Mouse (Mus musculus): ENCODE measurements at regions not wholly inside any gene's neighbourhood (a gene's known extent, or its start where the extent isn't known, plus 50 kb on each side); places are given as distances from the start of the nearest gene placed in this dataset.
A peak's percentile ranks its signal among the peaks of the same experiment; 100 is the strongest.

DNA sequence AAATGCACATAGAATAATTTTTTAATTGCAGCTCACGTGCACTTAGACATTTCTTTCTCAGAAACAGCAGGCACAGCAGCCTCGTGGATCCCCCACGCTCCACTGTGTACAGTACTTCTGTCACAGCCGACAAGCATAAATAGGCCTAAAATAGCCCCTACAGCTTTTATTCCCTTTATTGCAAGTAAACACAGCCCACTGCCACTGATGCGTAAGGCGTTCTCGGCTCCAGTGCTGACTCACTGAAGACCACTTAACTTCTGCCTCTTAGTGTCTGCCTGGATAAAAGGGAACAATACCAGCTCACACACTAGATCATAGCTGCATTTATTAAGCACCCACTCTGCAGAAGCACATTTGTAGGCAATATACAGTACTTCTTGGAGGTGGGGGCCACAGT lies 60.5 kb upstream of the Actbl2 start:
- Histone ChIP-seq H3K27me3 (no peaks in the 10 kb centered on the region), H3K36me3 (no peaks in the 10 kb centered on the region), H3K4me1 (peaks cover 6% of the 10 kb centered on the region), H3K9me3 (no peaks in the 10 kb centered on the region), H3K27ac (no peak overlapping the region), H3K4me3 (no peak overlapping the region), H3K9ac (no peak overlapping the region), H3K4me2 (no peak overlapping the region)
- no peak for ATAC-seq (ENCODE audit: insufficient number of reproducible peaks, insufficient read depth, low FRiP score, low TSS enrichment, low read depth)
- 75% methylated on average over 7 of the region's 7 CpGs for WGBS

DNA sequence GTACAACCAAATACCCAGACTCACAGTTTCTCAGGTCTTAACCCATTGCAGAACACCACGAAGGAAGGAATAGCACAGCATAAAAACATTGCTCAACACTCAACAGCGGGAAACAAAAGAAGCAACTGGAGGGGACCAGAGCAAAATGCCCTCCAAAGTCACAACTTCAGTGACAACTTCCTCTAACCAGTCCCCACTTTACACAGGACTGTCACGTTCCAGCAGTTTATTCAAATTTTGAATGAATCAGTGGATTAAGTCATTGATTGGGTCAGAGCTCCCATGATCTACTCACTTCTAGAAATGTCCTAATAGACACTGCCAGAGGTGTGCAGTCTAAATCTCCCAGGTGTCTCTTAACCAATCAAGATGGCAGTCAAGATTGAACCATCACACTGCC lies 53.3 kb upstream of the Actbl2 start:
- 89% methylated on average over 3 of the region's 3 CpGs for WGBS
- Histone ChIP-seq H3K4me1 (peaks cover 6% of the 10 kb centered on the region; the same call in 1 of the 2 replicates), H3K9me3 (no peaks in the 10 kb centered on the region), H3K27me3 (no peaks in the 10 kb centered on the region), H3K4me3 (no peak overlapping the region), H3K9ac (no peak overlapping the region), H3K27ac (no peak overlapping the region), H3K4me2 (no peak overlapping the region), H3K36me3 (no peaks in the 10 kb centered on the region)
- ATAC-seq (ENCODE audit: insufficient number of reproducible peaks, insufficient read depth, low FRiP score, low TSS enrichment, low read depth) = no peak

DNA sequence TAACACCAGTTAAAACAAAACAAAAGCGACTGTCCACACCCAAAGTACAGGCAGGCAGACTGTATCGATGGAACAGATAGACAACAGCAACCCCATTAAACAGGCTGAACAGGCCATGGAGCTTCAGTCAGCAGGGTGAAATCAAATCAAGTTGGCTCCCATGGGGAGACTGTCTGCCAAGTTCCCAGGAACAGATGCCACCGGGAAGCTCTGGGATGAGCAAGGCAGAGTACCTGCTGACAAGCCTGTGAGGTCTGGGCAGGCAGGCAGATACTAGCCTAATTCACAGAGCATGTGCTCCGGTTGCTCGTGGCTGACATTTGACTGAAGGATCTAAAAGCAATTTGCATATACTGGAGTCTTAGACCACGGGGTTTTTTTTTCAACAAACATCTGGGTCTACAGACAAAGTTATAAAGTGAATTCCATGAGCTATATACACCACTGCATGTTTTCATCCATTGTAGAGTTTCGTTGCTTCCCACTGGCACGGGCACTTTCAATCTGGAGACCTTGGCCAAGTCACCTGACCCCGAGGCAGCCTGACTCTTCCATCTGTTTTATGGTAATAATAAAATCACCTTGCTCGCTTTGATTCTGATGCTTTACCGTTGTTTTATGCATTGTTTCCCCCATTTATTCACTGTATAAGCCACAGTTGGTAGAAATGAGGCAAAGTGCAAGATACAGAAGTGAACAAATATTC lies 50.1 kb upstream of the Actbl2 start:
- H3K4me2 ChIP-seq = no peak overlapping the region
- no peak overlapping the region for H3K4me3 ChIP-seq
- 0 out of 2 replicates have a peak overlapping the region, but pooled peaks have one; percentile 17 for H3K27ac ChIP-seq
- no peaks in the 10 kb centered on the region for H3K9me3 ChIP-seq
- H3K27me3 ChIP-seq = no peaks in the 10 kb centered on the region
- no peak overlapping the region for H3K9ac ChIP-seq
- ATAC-seq (ENCODE audit: insufficient number of reproducible peaks, insufficient read depth, low FRiP score, low TSS enrichment, low read depth) = no peak
- H3K36me3 ChIP-seq = no peaks in the 10 kb centered on the region
- WGBS = 55% methylated on average over 11 of the region's 11 CpGs
- peaks cover 7% of the 10 kb centered on the region; the same call in 1 of the 2 replicates for H3K4me1 ChIP-seq

Measured in embryonic facial prominence, embryonic 13.5 days (tissue).